Mouse (Mus musculus): ENCODE measurements around the gene Sox6. TPM values are rescaled to one million over a fixed set of nuclear protein-coding genes. Genes with fewer than 3 reads are reported as not detected.

Sox6 gene
- polyA plus RNA-seq, 1 experiment from 2014 or later: 37.5 TPM

DNA sequence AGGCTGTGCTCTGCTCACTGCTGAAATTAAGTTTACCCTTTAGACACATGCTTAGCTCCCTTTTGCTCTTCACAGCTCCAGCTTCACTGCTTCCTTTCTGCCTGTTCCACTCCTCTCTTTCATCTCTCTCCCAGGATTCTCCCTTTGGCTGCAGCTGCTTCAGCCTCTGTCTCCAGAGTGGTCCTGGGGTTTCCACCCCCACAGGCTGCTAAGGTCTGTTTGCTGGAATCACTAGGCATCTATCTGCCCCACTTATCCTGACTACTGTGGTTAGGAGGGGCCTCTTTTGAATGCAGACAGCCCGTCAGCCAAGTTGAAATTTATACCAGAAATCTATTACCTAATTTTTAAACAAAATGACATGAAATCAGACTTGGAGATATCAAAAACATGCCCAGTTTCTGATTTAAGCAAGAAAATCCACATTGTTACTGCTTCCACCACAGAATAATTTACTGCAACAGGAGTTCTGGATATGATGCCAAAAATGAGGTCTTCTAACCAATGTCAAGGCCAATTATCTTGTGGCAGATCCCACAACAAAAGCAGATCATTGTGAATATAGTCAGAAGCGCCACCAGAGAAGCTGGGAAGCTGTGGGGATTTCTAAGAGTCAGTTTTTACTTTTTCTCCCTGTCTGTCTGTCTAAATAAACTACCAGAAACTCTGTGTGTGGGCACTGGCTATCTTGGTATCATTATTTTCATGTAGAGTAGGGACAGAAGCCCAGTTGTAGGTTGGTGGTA, 552.8 kb downstream of the Sox6 start:
- ATAC-seq (ENCODE audit: insufficient read depth, low FRiP score): no peak
- Histone ChIP-seq H3K4me3 (replicated peaks; ENCODE audit: low read length) (no peak overlapping the region), H3K27me3 (ENCODE audit: control insufficient read depth, insufficient read depth, low read length) (no peaks in the 10 kb centered on the region), H3K9me3 (replicated peaks; ENCODE audit: control insufficient read depth, low read length) (no peaks in the 10 kb centered on the region), H3K27ac (ENCODE audit: low read length) (no peak overlapping the region), H3K4me1 (ENCODE audit: control insufficient read depth, insufficient read depth, low read length) (peaks cover 5% of the 10 kb centered on the region; the same call in 1 of the 2 replicates), H3K4me2 (ENCODE audit: low read depth, low read length) (no peak overlapping the region), H3K36me3 (ENCODE audit: control insufficient read depth, insufficient read depth, low read length) (no peaks in the 10 kb centered on the region), H3K9ac (ENCODE audit: low read length) (no peak overlapping the region; the same call in 1 of the 2 replicates)
- WGBS: 69% methylated on average over 2 of the region's 2 CpGs

- no peak overlapping the region for H3K9ac ChIP-seq (ENCODE audit: low read length)
- no peaks in the 10 kb centered on the region for H3K4me1 ChIP-seq (ENCODE audit: control insufficient read depth, insufficient read depth, low read length)
- H3K36me3 ChIP-seq (ENCODE audit: control insufficient read depth, insufficient read depth, low read length): no peaks in the 10 kb centered on the region
- ATAC-seq (ENCODE audit: insufficient read depth, low FRiP score): no peak
- no peak overlapping the region for H3K27ac ChIP-seq (ENCODE audit: low read length)
- WGBS: 62% methylated on average over 2 of the region's 2 CpGs
- no peak overlapping the region for H3K4me3 ChIP-seq (replicated peaks; ENCODE audit: low read length)
- H3K27me3 ChIP-seq (ENCODE audit: control insufficient read depth, insufficient read depth, low read length): no peaks in the 10 kb centered on the region
- no peak overlapping the region for H3K4me2 ChIP-seq (ENCODE audit: low read depth, low read length)
- H3K9me3 ChIP-seq (replicated peaks; ENCODE audit: control insufficient read depth, low read length): no peaks in the 10 kb centered on the region
These were observed 560.8 kb downstream of the Sox6 start for GRCm38 (mm10) chr7:115477763-115478162.

- Histone ChIP-seq H3K4me2 (ENCODE audit: low read depth, low read length) (no peak overlapping the region), H3K4me3 (replicated peaks; ENCODE audit: low read length) (no peak overlapping the region), H3K9ac (ENCODE audit: low read length) (no peak overlapping the region), H3K4me1 (ENCODE audit: control insufficient read depth, insufficient read depth, low read length) (no peaks in the 10 kb centered on the region), H3K9me3 (replicated peaks; ENCODE audit: control insufficient read depth, low read length) (no peaks in the 10 kb centered on the region), H3K36me3 (ENCODE audit: control insufficient read depth, insufficient read depth, low read length) (no peaks in the 10 kb centered on the region), H3K27me3 (ENCODE audit: control insufficient read depth, insufficient read depth, low read length) (no peaks in the 10 kb centered on the region), H3K27ac (ENCODE audit: low read length) (no peak overlapping the region)
- 54% methylated on average over 13 of the region's 13 CpGs for WGBS
- ATAC-seq (ENCODE audit: insufficient read depth, low FRiP score): no peak
These were observed 561.5 kb downstream of the Sox6 start for GRCm38 (mm10) chr7:115476881-115477665.

GRCm38 (mm10) chr7:115475176-115475575, 563.4 kb downstream of the Sox6 start:
- Histone ChIP-seq H3K4me1 (ENCODE audit: control insufficient read depth, insufficient read depth, low read length) (no peaks in the 10 kb centered on the region), H3K27ac (ENCODE audit: low read length) (no peak overlapping the region), H3K36me3 (ENCODE audit: control insufficient read depth, insufficient read depth, low read length) (no peaks in the 10 kb centered on the region), H3K4me2 (ENCODE audit: low read depth, low read length) (no peak overlapping the region), H3K4me3 (replicated peaks; ENCODE audit: low read length) (no peak overlapping the region), H3K9ac (ENCODE audit: low read length) (no peak overlapping the region), H3K27me3 (ENCODE audit: control insufficient read depth, insufficient read depth, low read length) (no peaks in the 10 kb centered on the region), H3K9me3 (replicated peaks; ENCODE audit: control insufficient read depth, low read length) (no peaks in the 10 kb centered on the region)
- ATAC-seq (ENCODE audit: insufficient read depth, low FRiP score): no peak
- 79% methylated on average over 6 of the region's 6 CpGs for WGBS

DNA sequence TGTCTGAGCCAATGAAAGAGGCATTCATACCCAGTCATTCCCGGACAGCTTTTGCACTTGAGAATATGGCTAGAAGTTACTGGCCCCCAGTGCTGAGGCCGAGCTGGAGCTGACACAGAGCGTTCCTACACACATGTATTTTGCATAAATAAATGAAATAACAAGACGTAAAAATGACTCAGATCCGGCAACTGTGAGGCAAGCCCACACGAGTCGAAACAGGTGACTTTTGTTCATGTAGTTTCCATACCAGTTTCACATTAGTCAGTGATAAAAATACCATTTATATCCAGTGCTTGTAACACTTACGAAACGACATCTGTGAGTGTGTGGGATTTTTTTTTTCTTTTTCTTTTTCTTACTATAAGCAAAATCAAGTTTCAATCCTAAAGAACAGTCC, 564.5 kb downstream of the Sox6 start:
- WGBS: 59% methylated on average over 9 of the region's 9 CpGs
- Histone ChIP-seq H3K4me3 (replicated peaks; ENCODE audit: low read length) (no peak overlapping the region), H3K36me3 (ENCODE audit: control insufficient read depth, insufficient read depth, low read length) (no peaks in the 10 kb centered on the region), H3K9me3 (replicated peaks; ENCODE audit: control insufficient read depth, low read length) (no peaks in the 10 kb centered on the region), H3K4me2 (ENCODE audit: low read depth, low read length) (no peak overlapping the region), H3K27me3 (ENCODE audit: control insufficient read depth, insufficient read depth, low read length) (no peaks in the 10 kb centered on the region), H3K9ac (ENCODE audit: low read length) (no peak overlapping the region), H3K27ac (ENCODE audit: low read length) (no peak overlapping the region), H3K4me1 (ENCODE audit: control insufficient read depth, insufficient read depth, low read length) (no peaks in the 10 kb centered on the region)
- no peak for ATAC-seq (ENCODE audit: insufficient read depth, low FRiP score)

GRCm38 (mm10) chr7:115472850-115473249, 565.7 kb downstream of the Sox6 start:
- H3K36me3 ChIP-seq (ENCODE audit: control insufficient read depth, insufficient read depth, low read length): no peaks in the 10 kb centered on the region
- no peak for ATAC-seq (ENCODE audit: insufficient read depth, low FRiP score)
- WGBS: 86% methylated on average over 3 of the region's 3 CpGs
- no peak overlapping the region for H3K4me2 ChIP-seq (ENCODE audit: low read depth, low read length)
- no peak overlapping the region for H3K9ac ChIP-seq (ENCODE audit: low read length)
- H3K27ac ChIP-seq (ENCODE audit: low read length): no peak overlapping the region
- no peak overlapping the region for H3K4me3 ChIP-seq (replicated peaks; ENCODE audit: low read length)
- H3K27me3 ChIP-seq (ENCODE audit: control insufficient read depth, insufficient read depth, low read length): no peaks in the 10 kb centered on the region
- H3K4me1 ChIP-seq (ENCODE audit: control insufficient read depth, insufficient read depth, low read length): no peaks in the 10 kb centered on the region
- H3K9me3 ChIP-seq (replicated peaks; ENCODE audit: control insufficient read depth, low read length): no peaks in the 10 kb centered on the region

DNA sequence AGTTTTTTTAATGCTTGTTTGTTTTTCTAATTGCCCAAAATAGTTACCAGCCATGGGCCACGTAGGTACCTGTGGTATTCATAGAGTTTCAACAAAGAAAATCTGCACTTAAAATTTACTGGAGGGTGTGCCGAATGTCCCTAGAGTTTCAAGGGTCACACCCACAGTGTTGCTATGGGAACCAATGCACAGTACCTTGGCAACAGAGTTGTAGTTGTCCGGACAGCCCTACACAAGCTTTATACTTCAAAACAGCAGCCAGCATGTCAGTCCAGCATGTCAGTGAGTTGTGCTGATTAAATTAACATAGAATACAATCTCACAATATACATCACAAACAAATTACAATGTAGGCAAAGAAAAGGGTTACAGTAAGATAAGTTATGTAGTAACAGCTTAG, 567.1 kb downstream of the Sox6 start:
- Histone ChIP-seq H3K27me3 (ENCODE audit: control insufficient read depth, insufficient read depth, low read length) (no peaks in the 10 kb centered on the region), H3K9me3 (replicated peaks; ENCODE audit: control insufficient read depth, low read length) (no peaks in the 10 kb centered on the region), H3K36me3 (ENCODE audit: control insufficient read depth, insufficient read depth, low read length) (no peaks in the 10 kb centered on the region), H3K4me1 (ENCODE audit: control insufficient read depth, insufficient read depth, low read length) (no peaks in the 10 kb centered on the region), H3K9ac (ENCODE audit: low read length) (no peak overlapping the region), H3K4me3 (replicated peaks; ENCODE audit: low read length) (no peak overlapping the region), H3K27ac (ENCODE audit: low read length) (no peak overlapping the region), H3K4me2 (ENCODE audit: low read depth, low read length) (no peak overlapping the region)
- ATAC-seq (ENCODE audit: insufficient read depth, low FRiP score): no peak
- 53% methylated on average over 3 of the region's 3 CpGs for WGBS

- Histone ChIP-seq H3K27ac (ENCODE audit: low read length) (no peak overlapping the region), H3K4me2 (ENCODE audit: low read depth, low read length) (no peak overlapping the region), H3K27me3 (ENCODE audit: control insufficient read depth, insufficient read depth, low read length) (no peaks in the 10 kb centered on the region), H3K4me1 (ENCODE audit: control insufficient read depth, insufficient read depth, low read length) (0 out of 2 replicates have a peak, but pooled peaks cover 6% of the 10 kb centered on the region), H3K4me3 (replicated peaks; ENCODE audit: low read length) (no peak overlapping the region), H3K36me3 (ENCODE audit: control insufficient read depth, insufficient read depth, low read length) (no peaks in the 10 kb centered on the region), H3K9ac (ENCODE audit: low read length) (no peak overlapping the region), H3K9me3 (replicated peaks; ENCODE audit: control insufficient read depth, low read length) (no peaks in the 10 kb centered on the region; the same call in 1 of the 2 replicates)
- WGBS: 53% methylated on average over 6 of the region's 6 CpGs
- no peak for ATAC-seq (ENCODE audit: insufficient read depth, low FRiP score)
These were observed 571.8 kb downstream of the Sox6 start for GRCm38 (mm10) chr7:115466811-115467210.

DNA sequence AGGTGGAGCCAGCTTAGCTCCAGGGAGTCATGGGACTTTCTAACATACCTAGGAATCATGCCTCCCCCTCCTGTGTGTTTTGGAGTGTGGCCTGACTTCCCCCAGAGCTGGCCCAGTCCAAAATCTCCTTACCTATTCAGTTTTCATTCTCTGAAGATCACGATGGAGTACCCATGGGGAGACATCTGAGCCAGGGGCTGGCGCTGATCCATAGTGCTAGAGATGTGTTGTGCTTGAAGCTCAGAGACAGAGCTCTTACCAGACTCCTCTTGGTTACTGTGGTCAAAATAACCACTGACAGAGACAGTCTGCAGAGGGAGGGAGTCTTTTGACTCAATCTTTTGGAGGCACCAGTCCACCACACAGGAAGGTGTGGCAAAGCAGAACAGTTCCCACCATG, 575.2 kb downstream of the Sox6 start:
- ATAC-seq (ENCODE audit: insufficient read depth, low FRiP score): no peak
- WGBS: 90% methylated on average over 2 of the region's 2 CpGs
- Histone ChIP-seq H3K4me3 (replicated peaks; ENCODE audit: low read length) (no peak overlapping the region), H3K9ac (ENCODE audit: low read length) (no peak overlapping the region), H3K27ac (ENCODE audit: low read length) (no peak overlapping the region), H3K9me3 (replicated peaks; ENCODE audit: control insufficient read depth, low read length) (no peaks in the 10 kb centered on the region; the same call in 1 of the 2 replicates), H3K4me2 (ENCODE audit: low read depth, low read length) (no peak overlapping the region), H3K27me3 (ENCODE audit: control insufficient read depth, insufficient read depth, low read length) (no peaks in the 10 kb centered on the region), H3K36me3 (ENCODE audit: control insufficient read depth, insufficient read depth, low read length) (no peaks in the 10 kb centered on the region), H3K4me1 (ENCODE audit: control insufficient read depth, insufficient read depth, low read length) (0 out of 2 replicates have a peak, but pooled peaks cover 6% of the 10 kb centered on the region)

Data from stomach, embryonic 16.5 days (tissue).